Mouse (Mus musculus) spleen, postnatal 14 days (tissue): ENCODE measurements around the gene Olfr1260.

Experiments used
- DNase-seq, 2 experiments: peaks; one replicate each; pipeline ENCODE4 v3.0.0; 2021 to 2022; ENCODE audit warnings: low spot score in 2 of 2

The Olfr1260 gene

DNA sequence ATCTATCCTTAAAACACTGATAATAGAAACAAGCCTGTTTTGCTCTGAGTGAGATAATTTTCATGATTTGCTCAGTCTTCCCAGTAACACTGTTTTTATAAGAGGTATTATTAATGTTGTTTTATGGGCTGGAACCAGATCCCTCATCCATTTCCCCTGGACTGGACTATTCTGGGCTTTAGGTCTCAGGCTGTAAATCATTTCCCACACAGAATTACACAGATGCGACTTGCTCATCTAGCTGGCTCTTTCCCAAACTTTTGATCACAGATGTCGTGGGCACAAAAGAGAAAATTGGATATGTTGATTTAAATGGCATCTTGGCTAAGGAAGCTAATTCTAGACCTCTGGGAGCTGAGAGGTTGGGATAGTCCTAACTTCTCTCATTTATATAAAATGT lies at the start of gene Olfr1260:
Gene Olfr1260 (plus strand): TSS at position 157 of the 400 bp plus-strand sequence.
- DNase-seq, result no peak

DNA sequence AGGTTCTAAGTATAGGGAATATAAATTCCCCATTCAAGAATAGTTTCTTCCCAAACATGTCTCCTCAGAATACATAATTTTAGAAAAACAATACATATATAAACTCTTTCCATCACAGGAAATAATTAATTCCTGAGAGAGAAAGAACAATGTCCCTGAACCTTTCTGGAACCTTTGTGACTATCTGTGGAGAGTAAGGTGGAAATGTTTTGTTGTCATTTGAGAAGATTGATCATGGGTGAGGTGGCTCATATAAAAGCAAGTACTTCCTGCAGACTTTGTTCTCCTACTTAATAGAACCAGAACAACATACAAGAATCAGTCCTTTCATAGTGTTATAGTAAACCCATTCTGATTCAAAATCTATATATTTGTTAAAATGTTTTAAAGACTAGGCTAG lies 47.1 kb upstream of the Olfr1260 start, which contains the start of gene Olfr1258:
Gene Olfr1258 (plus strand): TSS at position 301 of the 400 bp plus-strand sequence.
- DNase-seq, result no peak

DNA sequence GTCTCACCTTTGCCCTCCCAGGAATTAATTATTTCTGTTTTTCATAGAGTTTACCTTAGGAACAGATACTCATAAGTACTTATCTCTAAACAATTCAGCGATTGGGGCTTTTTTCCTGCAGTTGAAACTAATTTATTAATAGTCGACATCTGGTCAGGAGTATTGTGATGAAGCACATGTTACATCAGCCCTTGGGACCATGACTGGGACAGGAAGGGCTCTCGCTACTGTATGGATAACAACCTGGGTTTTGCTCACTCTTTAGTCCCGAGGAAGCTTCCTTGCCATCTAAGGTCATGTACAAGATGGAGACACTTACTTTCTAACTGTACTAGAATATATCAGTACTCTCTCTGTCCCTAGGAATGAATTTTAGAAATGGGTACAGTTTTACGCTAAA lies 25.6 kb upstream of the Olfr1260 start, which contains the start of gene Olfr1259:
Gene Olfr1259 (minus strand): TSS at position 101 of the 400 bp plus-strand sequence.
- DNase-seq, result no peak

DNA sequence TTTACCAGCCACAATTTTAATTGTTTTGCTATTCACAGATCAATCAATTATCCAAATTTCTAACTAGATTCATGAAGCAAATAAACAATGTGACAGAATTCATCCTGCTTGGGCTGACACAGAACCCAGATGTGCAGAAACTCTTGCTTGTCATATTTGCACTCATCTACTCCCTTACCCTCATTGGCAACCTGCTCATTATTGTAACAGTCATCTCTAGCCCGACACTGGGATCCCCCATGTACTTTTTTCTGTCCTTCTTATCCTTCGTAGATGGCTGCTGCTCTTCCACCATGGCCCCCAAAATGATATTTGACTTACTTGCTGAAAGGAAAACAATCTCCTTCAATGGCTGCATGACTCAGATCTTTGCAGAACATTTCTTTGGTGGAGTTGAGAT lies 3.6 kb downstream of the Olfr1260 start:
- DNase-seq, result no peak

DNA sequence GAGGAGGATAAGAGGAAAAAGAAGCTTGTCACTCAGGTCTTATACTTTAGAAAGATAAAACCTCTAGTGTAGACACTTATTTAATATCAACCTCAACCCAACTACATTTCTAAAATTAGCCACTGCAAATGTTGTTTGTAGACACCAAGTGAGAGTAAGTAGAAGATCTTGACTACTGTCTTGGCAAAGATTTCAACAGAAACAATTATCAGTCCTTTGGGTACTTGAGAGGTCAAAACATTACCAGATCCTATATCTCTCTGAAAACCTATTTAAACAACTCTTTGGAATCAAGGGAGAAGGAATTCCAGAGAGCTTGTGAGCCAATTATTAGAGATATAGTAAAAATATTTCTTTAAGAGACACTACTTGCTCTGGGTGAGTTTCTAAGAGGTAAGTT lies 16.8 kb downstream of the Olfr1260 start, which contains the start of gene Olfr1261:
Gene Olfr1261 (plus strand): TSS at position 301 of the 400 bp plus-strand sequence.
- no peak for DNase-seq

DNA sequence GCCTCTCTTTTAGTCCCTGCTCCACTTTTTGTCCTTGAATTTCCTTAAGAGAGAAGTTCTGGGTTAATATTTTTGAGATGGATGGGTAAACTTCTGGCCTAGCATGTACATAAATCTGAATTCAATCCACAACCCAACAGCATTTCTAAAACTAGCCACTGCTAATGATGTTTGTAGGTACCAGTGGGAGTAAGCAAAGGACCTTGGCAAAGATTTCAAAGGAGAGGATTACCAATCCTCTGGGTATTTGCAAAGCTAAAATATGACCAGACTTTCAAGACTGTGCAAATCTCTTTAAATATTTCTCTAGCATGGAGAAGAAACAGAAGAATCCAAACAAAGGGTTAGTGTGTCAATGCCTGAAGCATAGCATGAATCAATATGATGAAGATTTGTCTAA lies 25.7 kb downstream of the Olfr1260 start, which contains the start of gene Olfr1262:
Gene Olfr1262 (plus strand): TSS at position 301 of the 400 bp plus-strand sequence.
- no peak for DNase-seq

DNA sequence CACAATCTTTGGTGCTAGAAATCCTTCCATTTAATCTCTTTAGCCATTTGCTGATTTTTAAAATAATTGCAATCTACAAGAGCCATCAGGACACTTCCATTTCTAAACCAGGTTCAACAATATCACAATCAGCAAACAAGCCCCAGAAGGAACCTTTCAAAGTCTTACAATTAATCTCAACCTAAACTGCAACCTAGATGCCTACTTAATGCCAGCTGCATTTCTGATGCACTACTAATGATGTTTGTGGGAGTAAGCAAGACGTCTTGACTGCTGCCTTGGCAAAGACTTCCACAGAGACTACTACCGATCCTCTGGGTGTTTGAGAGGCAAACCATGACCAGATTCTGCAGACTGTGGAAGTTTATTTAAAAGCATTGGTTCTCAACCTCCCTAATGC lies 37.7 kb downstream of the Olfr1260 start, which contains the start of gene Olfr1263:
Gene Olfr1263 (plus strand): TSS at position 301 of the 400 bp plus-strand sequence.
- DNase-seq, result no peak

DNA sequence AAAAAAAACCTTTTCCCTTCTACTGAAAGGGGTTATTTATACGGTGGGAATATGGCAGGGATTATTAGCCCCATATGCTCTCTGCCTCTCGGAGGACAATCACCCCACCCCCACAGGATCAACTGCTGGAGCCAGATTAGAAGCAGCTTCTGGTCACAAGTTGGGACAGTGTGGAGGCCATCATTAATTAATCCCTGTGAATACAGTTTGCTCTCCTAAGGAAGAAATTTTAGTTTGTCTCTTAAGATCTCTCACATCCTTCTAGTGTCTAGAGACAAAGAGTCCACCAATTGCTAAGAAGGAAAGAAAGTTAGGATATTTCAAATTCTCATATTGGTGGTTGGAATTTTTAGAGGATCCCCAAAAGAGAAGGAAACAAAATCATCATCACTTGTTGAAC lies 51.3 kb downstream of the Olfr1260 start, which contains the start of gene Olfr1264:
Gene Olfr1264 (minus strand): TSS at position 101 of the 400 bp plus-strand sequence.
- DNase-seq, result no peak
